Mouse (Mus musculus) sigmoid colon, adult 10 weeks (tissue): ENCODE measurements around the gene Ptger1. TPM values are rescaled to one million over a fixed set of nuclear protein-coding genes. Genes with fewer than 3 reads are reported as not detected.

Experiments
- polyA plus RNA-seq: library from polyadenylated mRNA; stranded (reverse); fragments of 350-450 nt; fragmentation: Illumina TruSeq; extraction: RNeasy Lipid Tissue Mini Kit (QIAGEN cat#74804); gene quantifications from one replicate; pipeline ENCODE4 v1.2.3, GENCODE M21; 2014; ENCODE audit warnings: low read depth, low replicate concordance

Gene Ptger1
- polyA plus RNA-seq, result 1.3 TPM

DNA sequence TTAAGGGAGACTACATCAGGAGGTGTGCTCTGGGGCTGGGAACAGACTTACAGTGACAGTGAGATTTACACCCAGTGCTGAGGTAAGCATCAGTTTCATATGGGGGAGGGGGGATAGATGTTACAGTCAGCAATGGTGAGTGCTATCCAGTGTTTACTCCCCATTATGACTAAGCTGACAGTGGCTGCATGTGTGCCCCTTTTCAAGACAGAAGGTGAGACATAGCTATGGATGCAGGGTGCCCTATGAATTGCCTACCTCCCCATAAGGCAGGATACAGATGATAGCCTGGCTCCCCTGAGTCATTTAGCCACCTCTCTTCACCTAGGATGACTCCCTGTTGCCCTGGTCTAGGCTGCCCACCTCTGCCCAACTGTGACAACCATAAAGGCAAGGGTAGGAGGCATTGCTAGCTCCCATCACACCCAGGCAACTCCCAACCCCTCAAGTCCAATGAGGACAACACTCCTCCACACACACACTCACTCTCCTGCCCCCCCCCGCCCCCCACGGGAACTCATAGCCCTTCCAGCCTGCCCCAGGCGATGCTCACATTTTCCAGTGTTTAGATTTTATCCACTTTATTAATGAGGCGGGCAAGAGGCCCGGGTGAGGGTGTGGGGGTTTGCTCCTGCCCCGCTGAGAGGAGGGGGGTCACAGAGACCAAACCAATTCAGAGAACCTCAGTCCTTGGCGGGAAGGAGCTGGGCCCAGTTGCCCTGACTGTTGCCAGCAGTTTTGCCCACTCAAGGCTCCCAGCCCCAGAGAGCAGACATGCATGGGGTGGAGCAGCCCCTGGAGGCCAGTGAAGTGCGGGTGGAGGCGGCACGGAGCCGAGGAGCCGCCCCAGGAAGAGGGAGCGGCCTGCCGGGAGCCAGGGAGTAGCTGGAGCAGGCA, at the start of gene Ptger1:
Ptger1 (plus strand) TSS at position 710 of the 897 bp plus-strand sequence.

DNA sequence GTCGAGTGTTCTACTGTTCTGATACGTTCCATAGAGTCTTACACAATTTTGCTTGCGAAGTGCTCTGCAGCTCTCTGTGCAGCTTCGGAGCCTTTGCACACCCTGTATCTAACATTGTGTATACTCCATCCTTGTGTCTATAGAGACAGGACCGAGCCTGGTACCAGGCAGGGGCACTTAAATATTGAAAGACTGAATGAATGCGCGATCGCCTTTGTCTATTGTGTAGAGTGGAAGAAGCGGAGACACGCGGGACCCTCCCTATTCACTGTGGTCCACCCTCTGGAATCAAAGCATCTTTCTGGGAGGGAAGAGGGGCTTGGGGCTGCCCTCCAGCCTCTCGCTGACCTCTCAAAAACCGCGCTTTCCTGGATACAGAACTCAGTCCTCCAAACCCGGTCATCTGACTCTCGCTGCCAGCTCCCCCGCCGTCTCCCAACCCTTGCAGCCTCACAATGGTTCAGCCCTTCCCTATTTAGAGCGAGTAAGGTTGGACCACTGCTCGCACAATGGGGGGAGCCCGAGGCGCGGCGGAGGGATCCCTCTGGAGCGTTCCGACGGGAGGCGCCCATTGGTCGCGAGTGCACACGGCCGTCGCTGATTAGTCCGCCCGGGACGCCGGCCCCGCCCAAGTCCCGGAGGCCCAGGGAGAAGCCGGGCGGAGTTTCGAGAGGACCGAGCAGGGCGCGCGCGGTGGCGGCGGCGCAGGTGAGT, 14.3 kb upstream of the Ptger1 start, which contains the start of gene Gipc1:
Gipc1 (plus strand) TSS at position 648 of the 714 bp plus-strand sequence.

DNA sequence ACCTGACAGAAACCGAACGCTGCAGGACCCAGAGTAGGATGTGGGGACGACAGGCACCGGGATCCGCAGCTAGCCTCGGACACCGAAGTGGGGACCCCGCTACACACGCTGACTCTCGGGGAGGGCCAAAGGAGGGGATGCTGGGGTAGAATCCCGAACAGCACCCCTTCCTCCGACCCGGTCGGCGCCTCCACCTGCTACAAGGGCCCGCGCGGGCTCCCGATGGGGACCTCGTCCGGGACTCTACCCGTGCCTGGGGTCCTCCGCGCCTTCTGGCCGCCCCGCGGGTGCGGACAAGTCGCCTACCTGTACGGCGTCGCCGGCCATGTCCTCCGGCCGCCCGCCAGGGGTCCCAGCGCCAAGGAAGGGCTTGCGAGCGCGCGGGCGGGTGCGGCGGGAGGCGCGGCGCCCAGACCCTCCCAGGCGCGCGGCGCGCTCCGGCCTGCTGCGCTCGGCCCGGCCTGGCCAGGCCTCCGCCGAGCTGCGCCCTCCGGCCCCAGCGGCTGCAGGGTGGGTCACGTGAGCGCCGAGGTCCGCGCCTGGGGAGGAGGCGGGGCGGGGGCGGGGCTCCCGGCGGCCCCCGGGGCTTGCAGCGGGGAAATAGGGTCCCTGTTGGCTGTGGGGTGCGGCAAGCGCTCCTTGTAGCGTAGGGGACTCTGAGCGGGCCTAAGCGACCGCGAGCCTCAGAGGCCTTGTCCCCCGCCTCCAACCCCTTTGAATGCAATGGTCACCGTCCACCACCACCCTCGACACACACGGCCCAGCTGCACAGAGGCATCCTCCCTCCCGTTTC, 32.4 kb downstream of the Ptger1 start, which contains the start of gene Pkn1:
Pkn1 (minus strand) TSS at position 519 of the 793 bp plus-strand sequence.

DNA sequence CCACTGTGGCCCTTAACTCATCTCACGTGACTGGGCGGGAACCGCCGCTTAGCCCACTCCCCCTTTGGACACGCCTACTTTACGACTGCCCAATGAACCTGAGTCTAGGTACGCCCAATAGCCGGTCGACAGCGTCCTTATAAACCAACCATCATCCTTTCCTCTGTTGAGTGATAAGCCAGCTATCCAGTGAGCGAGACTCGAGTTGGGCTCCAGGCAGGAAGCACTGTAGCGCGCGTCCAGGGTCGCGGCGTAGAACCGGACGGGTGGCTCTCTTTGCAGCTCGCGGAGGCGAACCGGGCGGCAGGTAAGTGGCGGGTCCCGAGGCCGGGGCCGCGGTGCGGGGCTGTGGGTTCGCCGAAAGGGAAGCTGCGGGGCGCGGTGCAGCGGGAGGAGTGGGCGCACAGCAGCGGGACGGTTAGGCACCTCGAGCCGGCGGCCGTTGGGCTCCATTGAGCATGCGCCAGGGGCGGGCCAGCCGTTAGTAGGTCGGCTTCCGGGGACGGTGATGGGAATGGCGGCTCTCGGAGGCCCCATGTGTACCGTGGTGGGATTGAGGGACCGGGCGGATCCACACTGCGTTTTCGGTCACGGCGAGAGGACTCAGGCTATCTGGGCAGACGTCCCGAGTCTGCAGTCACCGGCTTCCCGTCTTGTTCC, 48.7 kb downstream of the Ptger1 start, which contains the start of gene Ddx39:
Ddx39 (plus strand) TSS at position 147 of the 660 bp plus-strand sequence.

Other genes with a start within 250 kb of the Ptger1 start
- gene Scoc, start 208.3 kb upstream of the Ptger1 start, polyA plus RNA-seq, result 144 TPM
- not detected for gene Olfr370, start 130.9 kb upstream of the Ptger1 start, polyA plus RNA-seq
- gene Ndufb7, start 100.0 kb upstream of the Ptger1 start, polyA plus RNA-seq, result 0.63 TPM
- gene Tecr, start 58.7 kb upstream of the Ptger1 start, polyA plus RNA-seq, result 19.4 TPM
- 12.3 TPM for gene Dnajb1, start 58.5 kb upstream of the Ptger1 start, polyA plus RNA-seq
- not detected for gene Gipc1, start 14.0 kb upstream of the Ptger1 start, polyA plus RNA-seq
- gene Pkn1, start 32.5 kb downstream of the Ptger1 start, polyA plus RNA-seq, result 20.5 TPM
- gene Ddx39, start 48.5 kb downstream of the Ptger1 start, polyA plus RNA-seq, result 7.6 TPM
- gene Adgre5, start 74.6 kb downstream of the Ptger1 start, polyA plus RNA-seq, result 10.3 TPM
- gene Adgrl1, start 233.4 kb downstream of the Ptger1 start, polyA plus RNA-seq, result 1.6 TPM